Mouse (Mus musculus): ENCODE results near the gene Plau. TPM values are rescaled to one million over a fixed set of nuclear protein-coding genes. Genes with fewer than 3 reads are reported as not detected.

The Plau gene
- polyA plus RNA-seq, 2 experiments = 3.1 to 9.1 TPM

GRCm38 (mm10) chr14:20791511-20792242 is 44.8 kb upstream of the Plau start:
- no peak for TF ChIP-seq POLR2A (IDR thresholded peaks at IDR 0.05; ENCODE audit: borderline replicate concordance, extremely low read depth, insufficient read depth, insufficient read length)
- Histone ChIP-seq H3K9ac (ENCODE audit: low read depth, low read length, severe bottlenecking) (no peak overlapping the region; the same call in 1 of the 2 replicates), H3K4me2 (replicated peaks; ENCODE audit: low read depth, low read length, severe bottlenecking) (no peak overlapping the region), H3K27me3 (ENCODE audit: control insufficient read depth, insufficient read depth, low read length) (no peaks in the 10 kb centered on the region), H3K9me3 (ENCODE audit: control insufficient read depth, low read length) (no peaks in the 10 kb centered on the region), H3K4me3 (replicated peaks; ENCODE audit: low read length) (no peak overlapping the region), H3K36me3 (ENCODE audit: control insufficient read depth, insufficient read depth, low read length) (peaks cover 47% of the 10 kb centered on the region), H3K27ac (replicated peaks; ENCODE audit: low read depth, low read length) (no peak overlapping the region), H3K4me1 (ENCODE audit: control insufficient read depth, insufficient read depth, low read length) (peaks cover 23% of the 10 kb centered on the region)
- WGBS = 81% methylated on average over 16 of the region's 16 CpGs
- no peak for ATAC-seq (ENCODE audit: low FRiP score, low read depth)
- DNase-seq (ENCODE audit: low spot score) = no peak

- peaks cover 23% of the 10 kb centered on the region for H3K4me1 ChIP-seq (ENCODE audit: control insufficient read depth, insufficient read depth, low read length)
- TF ChIP-seq POLR2A (IDR thresholded peaks at IDR 0.05; ENCODE audit: borderline replicate concordance, extremely low read depth, insufficient read depth, insufficient read length) = no peak
- DNase-seq (ENCODE audit: low spot score) (no peak), ATAC-seq (ENCODE audit: low FRiP score, low read depth) (no peak)
- H3K9me3 ChIP-seq (ENCODE audit: control insufficient read depth, low read length) = no peaks in the 10 kb centered on the region
- peak overlapping the region; percentile 81 for H3K4me3 ChIP-seq (replicated peaks; ENCODE audit: low read length)
- peak overlapping the region; percentile 91 for H3K4me2 ChIP-seq (replicated peaks; ENCODE audit: low read depth, low read length, severe bottlenecking)
- WGBS = 70% methylated on average over 8 of the region's 8 CpGs
- H3K9ac ChIP-seq (ENCODE audit: low read depth, low read length, severe bottlenecking) = peak overlapping the region; percentile 78
- peaks cover 42% of the 10 kb centered on the region for H3K36me3 ChIP-seq (ENCODE audit: control insufficient read depth, insufficient read depth, low read length)
- H3K27me3 ChIP-seq (ENCODE audit: control insufficient read depth, insufficient read depth, low read length) = no peaks in the 10 kb centered on the region
- H3K27ac ChIP-seq (replicated peaks; ENCODE audit: low read depth, low read length) = no peak overlapping the region
Measured at GRCm38 (mm10) chr14:20792243-20792921, 44.1 kb upstream of the Plau start.

DNA sequence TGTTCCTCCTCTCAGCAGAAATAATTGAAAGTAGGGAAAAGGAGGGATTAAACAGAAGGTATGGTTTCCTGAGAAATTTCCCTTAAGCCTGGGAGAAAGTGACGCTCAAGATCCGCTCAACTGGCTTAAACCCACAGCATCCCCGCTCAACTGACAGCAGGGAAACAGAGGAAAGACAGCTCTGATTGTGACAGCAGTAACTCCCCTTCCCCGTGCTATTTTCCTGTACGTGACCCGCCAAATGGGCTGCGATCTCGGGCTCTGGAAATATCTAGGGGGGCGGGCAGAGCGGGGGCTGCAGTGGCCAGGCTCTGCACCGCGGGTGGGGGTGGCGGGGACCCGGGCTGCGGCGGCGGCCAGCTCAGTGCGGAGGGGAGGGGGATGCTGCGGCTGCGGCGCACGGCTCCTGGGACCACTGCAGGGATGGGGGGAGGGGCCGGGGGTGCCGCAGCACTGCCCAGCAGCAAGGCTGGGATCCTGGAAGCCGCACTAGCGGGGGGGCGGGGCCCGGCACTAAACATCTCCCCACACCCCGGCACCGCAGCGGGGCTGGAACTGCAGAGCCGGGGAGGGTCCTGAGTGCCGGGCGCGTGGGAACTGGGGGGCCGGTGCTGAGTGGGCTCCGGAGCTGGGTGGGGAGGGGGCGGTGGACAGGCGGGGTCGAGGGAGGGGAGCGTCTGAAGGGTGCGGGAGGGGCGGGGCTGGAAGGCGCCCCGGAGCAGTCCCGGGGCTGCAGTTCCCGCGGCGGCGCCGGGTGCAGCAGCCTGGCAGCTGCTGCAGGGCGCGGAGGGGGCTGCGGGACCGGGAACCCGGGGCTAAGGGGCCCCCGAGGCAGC is 43.3 kb upstream of the Plau start:
- Histone ChIP-seq H3K4me2 (replicated peaks; ENCODE audit: low read depth, low read length, severe bottlenecking) (peak overlapping the region; percentile 91), H3K4me1 (ENCODE audit: control insufficient read depth, insufficient read depth, low read length) (peaks cover 23% of the 10 kb centered on the region), H3K27me3 (ENCODE audit: control insufficient read depth, insufficient read depth, low read length) (no peaks in the 10 kb centered on the region), H3K9me3 (ENCODE audit: control insufficient read depth, low read length) (no peaks in the 10 kb centered on the region), H3K27ac (replicated peaks; ENCODE audit: low read depth, low read length) (peak overlapping the region; percentile 65), H3K36me3 (ENCODE audit: control insufficient read depth, insufficient read depth, low read length) (peaks cover 35% of the 10 kb centered on the region), H3K9ac (ENCODE audit: low read depth, low read length, severe bottlenecking) (peak overlapping the region; percentile 78), H3K4me3 (replicated peaks; ENCODE audit: low read length) (peak overlapping the region; percentile 81)
- ATAC-seq (ENCODE audit: low FRiP score, low read depth) (peak; percentile 47), DNase-seq (ENCODE audit: low spot score) (peak; percentile 53)
- TF ChIP-seq POLR2A (IDR thresholded peaks at IDR 0.05; ENCODE audit: borderline replicate concordance, extremely low read depth, insufficient read depth, insufficient read length) = no peak
- WGBS = 1% methylated on average over 42 of the region's 57 CpGs

DNA sequence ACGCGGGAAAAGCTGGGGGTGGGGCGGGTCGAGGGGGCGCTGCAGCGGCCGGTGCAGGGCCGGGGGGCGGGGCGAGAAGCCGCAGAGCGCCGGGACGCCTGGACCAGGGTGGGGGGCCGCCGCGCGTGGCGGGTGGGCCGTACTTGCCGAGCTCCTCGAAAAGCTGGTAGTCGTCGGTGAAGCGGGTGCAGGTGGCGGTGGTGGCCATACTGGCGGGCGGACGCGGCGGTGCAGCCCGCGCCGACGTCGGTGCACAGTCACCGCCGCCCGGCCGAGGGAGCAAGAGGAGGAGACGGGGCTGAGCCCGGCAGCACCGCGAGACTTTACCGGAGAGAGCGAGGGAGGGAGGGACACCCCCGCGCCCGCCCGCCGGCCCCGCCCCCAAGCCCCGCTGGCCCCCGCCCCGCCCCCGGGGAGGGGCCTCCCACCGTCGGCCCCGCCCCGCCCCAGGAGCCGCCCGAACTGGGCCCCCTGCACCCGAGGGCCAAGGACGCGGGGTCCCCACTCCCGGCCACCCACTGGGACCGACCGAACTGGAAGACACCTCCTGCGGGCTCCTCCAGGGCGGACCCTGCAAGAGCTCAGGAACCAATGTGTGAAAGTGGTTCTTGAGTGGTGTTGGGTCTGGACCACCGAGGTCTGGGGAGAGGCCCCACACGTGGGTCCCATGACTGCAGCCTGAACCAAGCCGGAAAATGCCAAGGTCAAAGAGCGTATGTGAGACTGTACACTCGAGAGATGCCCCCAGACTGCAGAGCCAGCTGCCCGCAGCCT is 42.5 kb upstream of the Plau start, which contains the start of gene Camk2g:
Gene Camk2g (minus strand): TSS at position 331 of the 774 bp plus-strand sequence.
- ATAC-seq (ENCODE audit: low FRiP score, low read depth) = peak; percentile 93
- DNase-seq (ENCODE audit: low spot score) = peak; percentile 87
- no peaks in the 10 kb centered on the region for H3K27me3 ChIP-seq (ENCODE audit: control insufficient read depth, insufficient read depth, low read length)
- peaks cover 27% of the 10 kb centered on the region for H3K36me3 ChIP-seq (ENCODE audit: control insufficient read depth, insufficient read depth, low read length)
- peak within 1 kb of the TSS; percentile 81 for H3K4me3 ChIP-seq (replicated peaks; ENCODE audit: low read length)
- no peaks in the 10 kb centered on the region for H3K9me3 ChIP-seq (ENCODE audit: control insufficient read depth, low read length)
- peak within 1 kb of the TSS; percentile 65 for H3K27ac ChIP-seq (replicated peaks; ENCODE audit: low read depth, low read length)
- H3K4me1 ChIP-seq (ENCODE audit: control insufficient read depth, insufficient read depth, low read length) = peaks cover 23% of the 10 kb centered on the region
- TF ChIP-seq POLR2A (IDR thresholded peaks at IDR 0.05; ENCODE audit: borderline replicate concordance, extremely low read depth, insufficient read depth, insufficient read length) = no peak
- H3K9ac ChIP-seq (ENCODE audit: low read depth, low read length, severe bottlenecking) = peak within 1 kb of the TSS; percentile 78
- peak within 1 kb of the TSS; percentile 91 for H3K4me2 ChIP-seq (replicated peaks; ENCODE audit: low read depth, low read length, severe bottlenecking)
- WGBS = 0% methylated on average over 39 of the region's 76 CpGs
